Mouse (Mus musculus) small intestine, adult 2 months (tissue): ENCODE measurements around the gene Sat2. TPM values are rescaled to one million over a fixed set of nuclear protein-coding genes. Genes with fewer than 3 reads are reported as not detected.

Experiments
- H3K27ac ChIP-seq: fragments of 200-500 bp; 2 replicates; pipeline ENCODE4 v1.5.1; 2012; ENCODE audit warnings: low read depth, low read length, control low read depth, inconsistent platforms; ENCODE audit not compliant: insufficient read depth
- H3K27me3 ChIP-seq: fragments of 200-500 bp; 2 replicates; pipeline ENCODE4 v1.6.1; 2012; ENCODE audit warnings: mild to moderate bottlenecking, moderate library complexity, low read length, inconsistent platforms; ENCODE audit not compliant: control insufficient read depth, insufficient read depth
- H3K36me3 ChIP-seq: fragments of 200-500 bp; 2 replicates; pipeline ENCODE4 v1.6.1; 2012; ENCODE audit warnings: mild to moderate bottlenecking, low read length, control low read depth, inconsistent platforms; ENCODE audit not compliant: control insufficient read depth, insufficient read depth
- H3K4me1 ChIP-seq: fragments of 200-500 bp; 2 replicates; pipeline ENCODE4 v1.6.1; 2012; ENCODE audit warnings: low read length, inconsistent platforms, mixed read lengths; ENCODE audit not compliant: control insufficient read depth, insufficient read depth, insufficient read length
- H3K4me3 ChIP-seq: fragments of 200-500 bp; 2 replicates; pipeline ENCODE4 v1.5.1; 2012; ENCODE audit warnings: low read depth, mild to moderate bottlenecking, control low read depth, inconsistent platforms, low read length, moderate library complexity
- CTCF ChIP-seq: fragments of 200-500 bp; IDR thresholded peaks from 2 replicates; pipeline ENCODE4 v1.5.1; 2012; ENCODE audit warnings: low read depth, mild to moderate bottlenecking, control low read depth, inconsistent platforms, low read length, moderate library complexity, mixed read lengths; ENCODE audit not compliant: insufficient replicate concordance, insufficient read length; ENCODE audit errors: extremely low read depth
- POLR2A ChIP-seq: fragments of 200-500 bp; IDR thresholded peaks from 2 replicates; pipeline ENCODE4 v1.6.1; 2012; ENCODE audit warnings: low read depth, mild to moderate bottlenecking, control low read depth, inconsistent platforms, low read length, moderate library complexity
- WGBS: fragments of 180-500 bp; shearing (Covaris S2); methylation state at CpG from one replicate; pipeline ENCODE4 v1.1.7; 2018; 5-methylcytosine and 5-hydroxymethylcytosine counted together
- polyA plus RNA-seq: library from polyadenylated mRNA; depleted of rRNA; stranded (reverse); fragments of >200 nt; gene quantifications from 2 replicates; pipeline ENCODE4 v1.2.3, GENCODE M21; 2012

Sat2 gene
- polyA plus RNA-seq, 1 experiment, result 0.49 TPM

GRCm38 (mm10) chr11:69657462-69657881 lies 35.6 kb downstream of the Sat2 start:
- H3K27ac ChIP-seq, result no peak overlapping the region
- TF ChIP-seq POLR2A (no peak), CTCF (no peak; the same call in 1 of the 2 replicates)
- H3K36me3 ChIP-seq, result peaks cover 35% of the 10 kb centered on the region
- H3K4me3 ChIP-seq, result no peak overlapping the region
- no peaks in the 10 kb centered on the region for H3K27me3 ChIP-seq
- 83% methylated on average over 15 of the region's 15 CpGs for WGBS
- peaks cover 3% of the 10 kb centered on the region; the same call in 1 of the 2 replicates for H3K4me1 ChIP-seq

- Histone ChIP-seq H3K27ac (peak overlapping the region; percentile 98), H3K4me3 (peak overlapping the region; percentile 72), H3K36me3 (peaks cover 21% of the 10 kb centered on the region), H3K27me3 (no peaks in the 10 kb centered on the region), H3K4me1 (peaks cover 7% of the 10 kb centered on the region)
- 18% methylated on average over 3 of the region's 3 CpGs for WGBS
- TF ChIP-seq CTCF, result no peak
- no peak for TF ChIP-seq POLR2A
These were observed 39.5 kb downstream of the Sat2 start for GRCm38 (mm10) chr11:69661221-69661881.

GRCm38 (mm10) chr11:69662213-69662966 lies 40.6 kb downstream of the Sat2 start, which contains the start of gene Mpdu1:
TSS of gene Mpdu1 (minus strand) at chr11:69662642.
- TF ChIP-seq CTCF, result no peak
- peak; percentile 95 for TF ChIP-seq POLR2A
- WGBS, result under 1% methylated on average over 48 of the region's 48 CpGs
- peak within 1 kb of the TSS; percentile 72 for H3K4me3 ChIP-seq
- peaks cover 7% of the 10 kb centered on the region for H3K4me1 ChIP-seq
- H3K36me3 ChIP-seq, result peaks cover 18% of the 10 kb centered on the region
- no peaks in the 10 kb centered on the region for H3K27me3 ChIP-seq
- H3K27ac ChIP-seq, result peak within 1 kb of the TSS; percentile 98

GRCm38 (mm10) chr11:69662967-69663671 lies 41.3 kb downstream of the Sat2 start:
- TF ChIP-seq POLR2A, result no peak
- H3K36me3 ChIP-seq, result peaks cover 21% of the 10 kb centered on the region
- H3K4me3 ChIP-seq, result peak overlapping the region; percentile 72
- peaks cover 7% of the 10 kb centered on the region for H3K4me1 ChIP-seq
- WGBS, result 59% methylated on average over 13 of the region's 13 CpGs
- H3K27ac ChIP-seq, result peak overlapping the region; percentile 98
- H3K27me3 ChIP-seq, result no peaks in the 10 kb centered on the region

GRCm38 (mm10) chr11:69663795-69664194 lies 42.0 kb downstream of the Sat2 start:
- H3K4me3 ChIP-seq, result no peak overlapping the region
- H3K4me1 ChIP-seq, result peaks cover 7% of the 10 kb centered on the region
- 78% methylated on average over 6 of the region's 6 CpGs for WGBS
- no peak overlapping the region for H3K27ac ChIP-seq
- H3K27me3 ChIP-seq, result no peaks in the 10 kb centered on the region
- TF ChIP-seq POLR2A (no peak), CTCF (no peak)
- H3K36me3 ChIP-seq, result peaks cover 22% of the 10 kb centered on the region

GRCm38 (mm10) chr11:69664841-69665240 lies 43.0 kb downstream of the Sat2 start:
- H3K27ac ChIP-seq, result no peak overlapping the region
- peaks cover 31% of the 10 kb centered on the region for H3K36me3 ChIP-seq
- peaks cover 7% of the 10 kb centered on the region for H3K4me1 ChIP-seq
- TF ChIP-seq CTCF (no peak), POLR2A (no peak)
- no peaks in the 10 kb centered on the region for H3K27me3 ChIP-seq
- 84% methylated on average over 7 of the region's 7 CpGs for WGBS
- no peak overlapping the region for H3K4me3 ChIP-seq

GRCm38 (mm10) chr11:69665457-69665960 lies 43.7 kb downstream of the Sat2 start:
- Histone ChIP-seq H3K4me1 (peaks cover 7% of the 10 kb centered on the region), H3K4me3 (peak overlapping the region; percentile 25), H3K36me3 (peaks cover 34% of the 10 kb centered on the region), H3K27me3 (no peaks in the 10 kb centered on the region), H3K27ac (peak overlapping the region; percentile 1; the same call in 1 of the 2 replicates)
- 65% methylated on average over 9 of the region's 9 CpGs for WGBS
- TF ChIP-seq POLR2A (no peak), CTCF (no peak)
